Mouse (Mus musculus) neural tube, embryonic 13.5 days (tissue): ENCODE data around the gene Colgalt2. TPM values are rescaled to one million over a fixed set of nuclear protein-coding genes. Genes with fewer than 3 reads are reported as not detected.

Source experiments
- ATAC-seq: fragments of 200-750 bp; cut with Nextera tagmentation; 2 replicates; pipeline ENCODE4 v1.8.0; 2017; ENCODE audit warnings: low read depth, mild to moderate bottlenecking, moderate TSS enrichment, moderate library complexity
- H3K27ac ChIP-seq: fragments of 300-500 bp; sonication (generic); replicated peaks from 2 replicates; pipeline ENCODE4 v1.5.1; 2015; ENCODE audit warnings: moderate library complexity, mild to moderate bottlenecking, inconsistent platforms
- H3K27me3 ChIP-seq: fragments of 300-500 bp; sonication (generic); 2 replicates; pipeline ENCODE4 v1.6.1; 2015; ENCODE audit warnings: mild to moderate bottlenecking, inconsistent platforms
- H3K36me3 ChIP-seq: fragments of 300-500 bp; sonication (generic); 2 replicates; pipeline ENCODE4 v1.6.1; 2015; ENCODE audit warnings: mild to moderate bottlenecking, inconsistent platforms
- H3K4me1 ChIP-seq: fragments of 300-500 bp; sonication (generic); replicated peaks from 2 replicates; pipeline ENCODE4 v1.6.1; 2015; ENCODE audit warnings: inconsistent platforms
- H3K4me2 ChIP-seq: fragments of 300-500 bp; sonication (generic); 2 replicates; pipeline ENCODE4 v1.6.1; 2015; ENCODE audit warnings: inconsistent platforms, mild to moderate bottlenecking, moderate library complexity
- H3K4me3 ChIP-seq: fragments of 300-500 bp; sonication (generic); 2 replicates; pipeline ENCODE4 v1.5.1; 2015; ENCODE audit warnings: mild to moderate bottlenecking, inconsistent platforms
- H3K9ac ChIP-seq: fragments of 300-500 bp; sonication (generic); 2 replicates; pipeline ENCODE4 v1.6.1; 2015; ENCODE audit warnings: moderate library complexity, mild to moderate bottlenecking, inconsistent platforms
- H3K9me3 ChIP-seq: fragments of 300-500 bp; sonication (generic); 2 replicates; pipeline ENCODE4 v1.6.1; 2016; ENCODE audit warnings: inconsistent platforms
- WGBS: fragments of 180-500 bp; shearing (Covaris S2); methylation state at CpG from one replicate; pipeline ENCODE4 v1.1.7; 2015; 5-methylcytosine and 5-hydroxymethylcytosine counted together
- polyA plus RNA-seq: library from polyadenylated mRNA; unstranded; fragments of >200 nt; fragmentation: Nextera tagmentation; extraction: Ambion mirVana; gene quantifications from 2 replicates; pipeline ENCODE4 v1.2.1, GENCODE M21; 2015

Colgalt2 gene
- polyA plus RNA-seq, 1 experiment from 2014 or later: 3.8 TPM

DNA sequence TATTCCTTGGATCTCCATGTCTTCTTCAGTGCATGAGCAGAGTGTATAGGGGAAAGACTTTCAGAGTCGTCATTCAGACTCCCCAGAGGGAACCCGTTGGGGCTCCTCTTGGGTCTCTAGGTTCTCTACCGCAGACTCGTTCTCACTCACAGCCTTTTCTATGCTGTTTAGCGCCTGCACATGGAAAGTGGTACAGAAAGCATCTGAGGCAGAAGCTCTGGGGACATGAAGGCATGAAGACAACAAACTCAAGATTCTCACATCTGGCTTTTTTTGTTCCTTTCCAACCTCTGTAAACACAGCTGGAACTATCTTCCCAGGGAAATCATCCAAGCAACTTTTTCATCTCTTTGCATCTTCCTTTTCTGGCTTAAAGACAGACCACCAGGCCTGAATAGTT is 106.5 kb downstream of the Colgalt2 start:
- Histone ChIP-seq H3K9me3 (no peaks in the 10 kb centered on the region), H3K27ac (no peak overlapping the region), H3K27me3 (no peaks in the 10 kb centered on the region), H3K4me3 (no peak overlapping the region), H3K4me1 (no peaks in the 10 kb centered on the region), H3K9ac (no peak overlapping the region), H3K4me2 (no peak overlapping the region), H3K36me3 (no peaks in the 10 kb centered on the region)
- no peak for ATAC-seq
- WGBS: 92% methylated on average over 5 of the region's 5 CpGs

DNA sequence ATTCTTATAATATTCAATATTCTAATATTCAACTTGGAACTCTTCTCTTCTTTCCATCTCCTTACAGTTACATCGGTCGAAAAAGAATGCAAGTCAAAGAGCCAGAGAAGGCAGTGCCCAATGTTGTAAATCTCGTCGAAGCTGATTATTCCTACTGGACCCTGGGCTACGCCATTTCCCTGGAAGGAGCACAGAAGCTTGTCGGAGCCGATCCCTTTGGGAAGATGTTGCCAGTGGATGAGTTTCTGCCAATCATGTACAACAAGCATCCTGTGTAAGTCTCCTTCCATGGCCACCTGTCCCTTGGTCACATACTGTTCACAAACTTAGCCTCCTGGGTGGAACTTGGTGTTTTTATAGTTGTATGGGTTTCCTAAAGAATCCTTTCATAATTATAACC is 107.1 kb downstream of the Colgalt2 start:
- H3K36me3 ChIP-seq: no peaks in the 10 kb centered on the region
- H3K9ac ChIP-seq: no peak overlapping the region
- H3K4me1 ChIP-seq: no peaks in the 10 kb centered on the region
- WGBS: 94% methylated on average over 7 of the region's 7 CpGs
- H3K9me3 ChIP-seq: no peaks in the 10 kb centered on the region
- ATAC-seq: no peak
- no peak overlapping the region for H3K4me2 ChIP-seq
- H3K4me3 ChIP-seq: no peak overlapping the region
- H3K27me3 ChIP-seq: no peaks in the 10 kb centered on the region
- H3K27ac ChIP-seq: no peak overlapping the region

DNA sequence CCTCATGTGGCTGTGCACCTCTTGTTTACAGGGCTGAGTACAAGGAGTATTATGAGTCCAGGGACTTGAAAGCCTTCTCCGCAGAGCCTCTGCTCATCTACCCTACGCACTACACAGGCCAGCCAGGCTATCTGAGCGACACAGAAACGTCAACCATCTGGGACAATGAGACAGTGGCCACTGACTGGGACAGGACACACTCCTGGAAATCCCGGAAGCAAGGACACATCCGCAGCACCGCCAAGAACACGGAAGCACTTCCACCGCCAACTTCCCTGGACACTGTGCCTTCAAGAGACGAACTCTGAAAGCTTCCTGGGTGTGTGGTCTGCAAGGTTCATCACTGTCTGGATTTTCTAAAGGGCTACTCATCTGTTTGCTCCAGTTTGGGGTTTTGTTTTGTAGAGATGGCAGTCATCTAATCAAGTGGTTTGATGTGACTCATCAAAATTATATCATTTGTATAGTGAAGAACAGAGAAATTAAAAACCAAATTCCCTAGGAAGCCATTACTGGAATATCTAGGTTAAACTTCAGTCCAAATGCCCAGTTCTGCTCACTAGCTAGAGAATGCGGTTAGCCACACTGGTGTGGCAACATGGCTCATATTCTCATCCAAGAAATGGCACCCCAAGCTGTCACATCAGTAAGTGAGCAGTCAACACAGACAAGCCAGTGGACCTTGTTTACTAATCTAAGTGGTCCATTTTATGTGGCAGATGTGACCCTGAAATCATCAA is 109.0 kb downstream of the Colgalt2 start:
- H3K27me3 ChIP-seq: no peaks in the 10 kb centered on the region
- no peak overlapping the region for H3K4me3 ChIP-seq
- no peaks in the 10 kb centered on the region for H3K36me3 ChIP-seq
- no peaks in the 10 kb centered on the region for H3K4me1 ChIP-seq
- ATAC-seq: no peak
- H3K9me3 ChIP-seq: no peaks in the 10 kb centered on the region
- 95% methylated on average over 11 of the region's 11 CpGs for WGBS
- no peak overlapping the region for H3K9ac ChIP-seq
- no peak overlapping the region for H3K4me2 ChIP-seq
- H3K27ac ChIP-seq: no peak overlapping the region

DNA sequence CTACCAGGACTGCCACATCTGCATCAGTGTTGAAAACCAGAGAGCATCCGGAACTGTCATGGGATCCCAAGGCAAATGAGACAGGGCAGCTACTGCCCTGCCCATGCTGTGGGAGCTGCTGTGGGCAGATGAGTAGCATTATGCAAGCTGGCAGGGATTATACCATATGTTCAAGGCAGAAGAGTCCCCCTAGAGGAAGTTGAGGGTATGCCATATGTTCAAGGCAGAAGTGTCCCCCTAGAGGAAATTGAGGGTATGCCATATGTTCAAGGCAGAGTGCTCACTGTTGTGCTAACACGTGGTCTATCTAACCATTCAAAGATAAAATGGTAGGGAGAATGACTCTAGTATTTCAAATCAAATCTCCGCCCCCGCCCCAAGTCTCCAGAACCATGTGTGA is 111.6 kb downstream of the Colgalt2 start:
- Histone ChIP-seq H3K4me1 (0 out of 2 replicates have a peak, but pooled peaks cover 5% of the 10 kb centered on the region), H3K27ac (no peak overlapping the region), H3K36me3 (no peaks in the 10 kb centered on the region), H3K4me3 (no peak overlapping the region), H3K9ac (no peak overlapping the region), H3K4me2 (no peak overlapping the region), H3K27me3 (no peaks in the 10 kb centered on the region), H3K9me3 (no peaks in the 10 kb centered on the region)
- ATAC-seq: no peak; the same call in 1 of the 2 replicates
- 78% methylated on average over 4 of the region's 4 CpGs for WGBS

DNA sequence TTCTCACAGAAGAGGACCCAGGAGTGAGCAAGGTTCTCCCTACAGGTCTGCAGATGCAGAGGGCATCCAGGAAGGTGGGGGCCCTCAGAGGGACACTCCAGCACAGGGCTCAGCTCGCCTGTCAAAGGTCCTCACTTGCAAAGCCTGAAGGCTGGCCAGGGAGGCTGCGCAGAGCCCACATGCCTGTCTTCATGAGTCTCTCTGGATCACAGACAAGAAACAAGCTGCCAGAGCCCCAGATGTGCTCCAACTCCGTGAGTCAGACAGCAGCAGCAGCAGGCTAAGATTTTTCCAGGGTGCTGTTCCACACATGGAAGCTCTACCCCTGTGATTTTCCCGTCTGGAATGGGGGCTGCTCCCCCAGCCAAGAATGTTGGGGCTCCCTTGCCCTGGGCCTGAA is 114.6 kb downstream of the Colgalt2 start:
- 0 out of 2 replicates have a peak, but pooled peaks have one; percentile 13 for ATAC-seq
- Histone ChIP-seq H3K36me3 (peaks cover 16% of the 10 kb centered on the region; the same call in 1 of the 2 replicates), H3K4me1 (0 out of 2 replicates have a peak, but pooled peaks cover 5% of the 10 kb centered on the region), H3K27ac (no peak overlapping the region; the same call in 1 of the 2 replicates), H3K4me2 (no peak overlapping the region), H3K9me3 (no peaks in the 10 kb centered on the region), H3K4me3 (no peak overlapping the region), H3K9ac (no peak overlapping the region), H3K27me3 (no peaks in the 10 kb centered on the region)
- WGBS: 76% methylated on average over 4 of the region's 4 CpGs

DNA sequence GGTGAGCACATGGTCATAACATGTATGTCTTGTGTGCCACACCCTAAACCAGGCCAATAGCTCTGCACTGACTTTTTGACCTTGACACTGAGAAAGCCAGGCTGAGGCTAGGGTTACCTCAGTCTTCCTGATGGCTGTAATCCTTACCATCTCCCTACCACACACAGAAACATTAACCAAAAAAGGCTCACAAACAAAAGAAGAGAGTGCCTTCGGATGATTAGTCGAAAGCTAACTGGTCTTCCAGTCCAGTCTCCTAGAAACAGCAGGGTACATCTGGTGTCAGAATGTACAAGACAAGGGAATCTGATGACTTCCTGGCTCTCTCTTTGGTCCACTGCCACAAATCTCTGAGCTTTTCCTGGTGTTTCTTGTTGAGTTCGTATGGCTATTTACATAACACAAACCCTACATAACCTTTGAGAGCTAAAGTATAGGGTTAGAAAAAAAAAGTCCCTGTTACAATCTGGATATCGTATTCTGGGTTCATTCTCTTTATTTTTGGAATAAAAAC is 117.5 kb downstream of the Colgalt2 start:
- 0 out of 2 replicates have a peak, but pooled peaks cover 5% of the 10 kb centered on the region for H3K4me1 ChIP-seq
- H3K27me3 ChIP-seq: no peaks in the 10 kb centered on the region
- no peak overlapping the region for H3K4me3 ChIP-seq
- no peak overlapping the region for H3K4me2 ChIP-seq
- H3K9me3 ChIP-seq: no peaks in the 10 kb centered on the region
- H3K9ac ChIP-seq: no peak overlapping the region
- ATAC-seq: no peak
- H3K27ac ChIP-seq: no peak overlapping the region
- 87% methylated on average over 4 of the region's 4 CpGs for WGBS
- H3K36me3 ChIP-seq: peaks cover 25% of the 10 kb centered on the region; the same call in 1 of the 2 replicates

DNA sequence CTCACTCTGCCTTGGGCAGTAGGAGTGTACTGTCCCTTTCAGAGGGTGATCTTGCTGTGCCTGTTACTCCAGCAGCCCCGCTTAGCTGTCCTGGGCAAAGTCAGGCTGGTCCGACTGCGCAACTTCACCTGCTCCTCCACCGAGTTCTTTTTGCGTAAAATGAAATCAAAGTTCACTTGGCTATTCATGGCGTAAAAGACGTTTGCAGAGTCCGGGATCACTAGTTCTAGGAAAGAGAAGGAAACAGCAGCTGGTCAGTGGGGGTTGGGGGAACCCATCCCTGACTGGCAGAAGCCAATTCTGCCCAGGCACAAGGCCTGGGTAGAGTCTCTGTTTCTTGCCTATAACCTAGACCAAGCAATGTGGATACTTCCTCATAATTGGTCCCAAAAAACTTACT is 119.3 kb downstream of the Colgalt2 start:
- H3K27me3 ChIP-seq: no peaks in the 10 kb centered on the region
- 94% methylated on average over 8 of the region's 8 CpGs for WGBS
- H3K27ac ChIP-seq: no peak overlapping the region
- peaks cover 33% of the 10 kb centered on the region for H3K36me3 ChIP-seq
- H3K9ac ChIP-seq: no peak overlapping the region
- no peak overlapping the region for H3K4me2 ChIP-seq
- H3K4me1 ChIP-seq: 0 out of 2 replicates have a peak, but pooled peaks cover 5% of the 10 kb centered on the region
- ATAC-seq: no peak
- H3K9me3 ChIP-seq: no peaks in the 10 kb centered on the region
- H3K4me3 ChIP-seq: no peak overlapping the region

DNA sequence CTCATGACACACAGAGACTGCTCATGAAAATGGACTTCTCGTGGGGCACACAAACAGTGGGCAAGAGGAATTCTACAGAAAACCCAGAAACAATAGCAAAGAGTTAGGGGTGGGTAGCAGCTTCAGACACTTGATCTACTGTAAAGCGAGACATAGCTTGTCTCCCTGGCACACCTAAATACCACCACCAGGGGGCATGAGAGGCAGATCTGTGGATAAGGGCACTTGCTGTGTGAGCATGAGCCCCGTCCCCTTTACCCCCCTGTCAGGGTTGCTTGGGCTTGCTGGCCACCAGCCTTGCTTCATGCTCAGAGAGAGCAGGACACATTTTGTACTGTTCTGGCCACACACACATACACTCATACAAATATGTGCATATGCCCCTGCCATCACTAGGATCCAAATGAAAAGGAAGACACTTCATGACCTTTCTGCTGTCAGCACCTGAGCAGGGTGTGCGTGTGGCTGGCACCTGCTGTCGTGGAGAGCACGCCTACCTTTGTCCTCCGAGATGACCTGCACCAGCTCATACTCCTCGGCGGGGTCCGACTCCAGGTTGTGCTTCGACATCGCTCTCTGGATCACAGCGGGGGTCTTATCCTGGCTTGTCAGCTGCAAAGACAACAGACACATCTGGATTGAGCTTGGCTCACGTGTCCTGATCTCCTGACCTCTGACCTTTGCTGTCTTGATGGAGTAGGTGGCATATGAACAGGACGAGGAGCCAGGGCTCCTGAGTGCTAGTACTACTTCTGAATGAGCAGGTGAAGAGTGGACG is 121.4 kb downstream of the Colgalt2 start:
- Histone ChIP-seq H3K4me2 (no peak overlapping the region), H3K4me3 (no peak overlapping the region), H3K36me3 (peaks cover 40% of the 10 kb centered on the region), H3K9ac (no peak overlapping the region), H3K27ac (no peak overlapping the region), H3K4me1 (peaks cover 5% of the 10 kb centered on the region), H3K27me3 (no peaks in the 10 kb centered on the region), H3K9me3 (no peaks in the 10 kb centered on the region)
- WGBS: 78% methylated on average over 16 of the region's 16 CpGs
- no peak for ATAC-seq

DNA sequence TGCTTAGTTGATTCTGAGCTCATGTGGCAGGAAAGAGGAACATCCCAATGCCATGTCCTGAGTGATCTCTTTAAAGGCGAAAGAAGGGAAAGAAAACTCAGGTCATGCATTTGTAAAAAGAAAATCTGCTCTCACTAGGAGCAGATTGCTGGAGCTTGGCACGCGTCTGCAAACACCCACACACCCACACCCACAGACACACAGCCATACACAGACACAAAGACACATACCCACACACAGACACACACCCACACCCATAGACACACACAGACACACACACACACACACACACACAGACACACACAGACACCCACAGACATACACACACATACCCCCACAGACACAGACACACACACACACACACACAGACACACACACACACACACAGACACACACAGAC is 122.6 kb downstream of the Colgalt2 start:
- Histone ChIP-seq H3K27me3 (no peaks in the 10 kb centered on the region), H3K36me3 (peaks cover 40% of the 10 kb centered on the region), H3K27ac (no peak overlapping the region), H3K4me1 (peaks cover 5% of the 10 kb centered on the region), H3K4me3 (no peak overlapping the region), H3K9me3 (no peaks in the 10 kb centered on the region), H3K4me2 (no peak overlapping the region), H3K9ac (no peak overlapping the region)
- ATAC-seq: no peak
- 90% methylated on average over 3 of the region's 3 CpGs for WGBS

DNA sequence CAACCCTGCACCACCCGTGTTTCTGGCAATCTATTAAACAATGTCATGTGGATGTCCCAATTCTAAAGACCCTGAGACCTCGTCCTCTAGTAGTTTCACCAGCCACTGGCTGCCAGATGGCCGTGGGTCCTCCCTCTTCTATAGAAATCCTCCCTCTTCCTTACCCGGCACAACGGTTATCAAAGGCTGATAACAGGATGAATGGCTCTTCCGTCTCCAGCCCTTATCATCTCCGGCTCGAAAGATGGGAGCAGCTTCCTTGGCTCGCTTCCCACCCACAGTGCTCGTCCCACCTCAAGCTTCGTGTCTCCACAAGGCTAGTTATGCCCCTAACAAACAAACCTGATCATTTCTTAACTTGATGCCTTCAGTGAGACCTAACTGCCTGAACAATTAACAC is 123.7 kb downstream of the Colgalt2 start:
- no peak overlapping the region for H3K27ac ChIP-seq
- ATAC-seq: no peak
- H3K9me3 ChIP-seq: no peaks in the 10 kb centered on the region
- H3K36me3 ChIP-seq: peaks cover 41% of the 10 kb centered on the region
- no peak overlapping the region for H3K4me2 ChIP-seq
- H3K27me3 ChIP-seq: no peaks in the 10 kb centered on the region
- H3K4me3 ChIP-seq: no peak overlapping the region
- whole genome bisulfite sequencing: 81% methylated on average over 11 of the region's 11 CpGs
- no peak overlapping the region for H3K9ac ChIP-seq
- peaks cover 5% of the 10 kb centered on the region for H3K4me1 ChIP-seq

DNA sequence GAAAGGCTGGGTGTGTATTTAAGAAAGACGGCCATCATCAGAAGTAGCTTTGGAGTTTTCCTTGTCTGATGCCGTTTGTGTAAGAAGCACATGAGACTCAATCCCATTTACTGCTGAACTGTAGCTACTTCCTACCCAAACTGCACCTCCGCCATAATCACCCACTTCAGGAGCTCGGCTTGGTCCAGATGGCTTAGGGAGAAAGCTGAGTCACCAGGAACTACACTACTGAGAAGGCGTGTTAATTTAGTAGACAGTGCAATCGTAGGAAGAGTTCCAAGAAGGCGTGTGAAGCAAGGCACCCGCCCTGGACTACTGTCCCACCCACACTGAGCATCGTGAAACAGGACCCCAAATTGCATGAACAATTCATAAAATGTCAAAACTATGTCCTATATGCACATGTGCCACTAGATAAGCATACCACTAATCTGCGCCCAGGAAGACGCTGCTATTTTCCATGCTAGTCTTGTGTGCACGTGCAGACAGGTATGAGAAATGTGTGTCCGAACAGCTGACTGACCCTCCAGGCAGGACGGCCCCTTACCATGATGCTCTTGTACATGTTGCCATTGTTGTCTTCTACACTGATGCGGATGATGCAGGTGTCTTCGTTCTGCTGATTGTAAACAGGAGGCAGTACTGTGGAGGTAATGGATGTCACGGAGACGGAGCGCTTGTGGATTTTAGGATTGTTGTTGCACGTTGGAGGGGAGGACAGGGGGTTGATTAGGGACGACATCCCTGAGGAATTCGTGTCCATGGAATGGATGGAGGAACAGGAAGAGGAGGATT is 124.7 kb downstream of the Colgalt2 start:
- Histone ChIP-seq H3K9ac (no peak overlapping the region), H3K4me2 (no peak overlapping the region), H3K9me3 (no peaks in the 10 kb centered on the region), H3K36me3 (peaks cover 31% of the 10 kb centered on the region), H3K4me3 (no peak overlapping the region), H3K27me3 (no peaks in the 10 kb centered on the region), H3K4me1 (peaks cover 5% of the 10 kb centered on the region), H3K27ac (no peak overlapping the region)
- WGBS: 86% methylated on average over 22 of the region's 22 CpGs
- no peak for ATAC-seq
